ENCODE assay signal across 8 mouse cellular contexts in genomic region chr7:131049829-131050228, GRCm38 (mm10). TPM values are rescaled to one million over a fixed set of nuclear protein-coding genes. Genes with fewer than 3 reads are reported as not detected.
DNase-seq lines count a peak whose midpoint lies in the region; TF ChIP-seq lines count a peak whose summit lies in the region.
"Not testable (repeated sequence)": the region's sequence is repeated elsewhere in the genome, so short reads cannot be mapped to it uniquely, and the experiment has no call there.
"Had no signal": no experiment of that assay in that cellular context is flagged by ENCODE, and none has a peak within 500 bp of the region (broad histone marks: within the 10 kb centered on the region; RNA-seq: fewer than 3 reads in every experiment).

No protein-coding gene starts in this region.

- not testable (repeated sequence) for TF ChIP-seq POLR2A in myocyte (IDR thresholded peaks at IDR 0.05; ENCODE audit: insufficient read length, low read depth)

- not testable (repeated sequence) for H3K4me3 ChIP-seq in myocyte

- H3K79me2 ChIP-seq in myocyte (ENCODE audit: control insufficient read depth, insufficient read depth): not testable (repeated sequence)

- H3K27me3 ChIP-seq in myocyte (ENCODE audit: control insufficient read depth, insufficient read depth, insufficient read length): not testable (repeated sequence)

- DNase-seq in heart, adult 11 months: peak; percentile 64

- H3K4me2 ChIP-seq in myocyte (ENCODE audit: low read depth): not testable (repeated sequence)

- not testable (repeated sequence) for H3K36me3 ChIP-seq in myocyte (ENCODE audit: control insufficient read depth, insufficient read depth)

- not testable (repeated sequence) for H3ac ChIP-seq in myocyte (ENCODE audit: control insufficient read depth, insufficient read length)

TF ChIP-seq in myocyte, 11 proteins besides CTCF, POLR2A, EP300 and RAD21:
- peak; percentile 36 to 91 (median 91) for TF ChIP-seq MYOG (IDR thresholded peaks at IDR 0.05; ENCODE audit: control insufficient read depth in 1 of 3, insufficient read depth in 1 of 3, insufficient read length in 2 of 3, low read depth in 2 of 3)
- TF ChIP-seq TCF3 (IDR thresholded peaks at IDR 0.05; ENCODE audit: insufficient read length, low read depth): peak; percentile 84
- TF ChIP-seq TCF12 (IDR thresholded peaks at IDR 0.05; ENCODE audit: insufficient read depth, poor library complexity, severe bottlenecking): peak; percentile 67
- peak in 2 of 3 experiments; percentile 78 to 85 for TF ChIP-seq MYOD1 (IDR thresholded peaks at IDR 0.05; ENCODE audit: control insufficient read depth in 1 of 3, insufficient read length in 2 of 3, low read depth in 2 of 3)

RNA-seq across cellular contexts. Expression of gene Dmbt1, which starts 18.0 kb away (rescaled TPM):
- not detected for polyA plus RNA-seq in myocyte (2012; fragmentation: generic; extraction: Trizol)
- polyA plus RNA-seq: activated CD4-positive, CD25-positive, alpha-beta regulatory T cell, adult 4 months; adrenal gland, adult 2 months; C2C12; CD4-positive, CD25-positive, alpha-beta regulatory T cell, adult 4 months; G1E; Patski had no signal
